Mouse (Mus musculus) intestine, postnatal 0 days (tissue): Measurements from ENCODE around the gene A830005F24Rik. TPM values are rescaled to one million over a fixed set of nuclear protein-coding genes. Genes with fewer than 3 reads are reported as not detected.

ENCODE experiments used
- ATAC-seq: fragments of 200-750 bp; cut with Nextera tagmentation; 2 replicates; pipeline ENCODE4 v1.8.0; 2017; ENCODE audit warnings: mild to moderate bottlenecking, moderate TSS enrichment, moderate library complexity
- H3K27ac ChIP-seq: fragments of 300-500 bp; sonication (generic); 2 replicates; pipeline ENCODE4 v1.5.1; 2014; ENCODE audit warnings: mild to moderate bottlenecking, low read depth, low read length, moderate library complexity
- H3K27me3 ChIP-seq: fragments of 300-500 bp; sonication (generic); replicated peaks from 2 replicates; pipeline ENCODE4 v1.6.1; 2014; ENCODE audit warnings: low read length, mixed read lengths; ENCODE audit not compliant: control insufficient read depth, insufficient read depth
- H3K36me3 ChIP-seq: fragments of 300-500 bp; sonication (generic); 2 replicates; pipeline ENCODE4 v1.6.1; 2014; ENCODE audit warnings: mild to moderate bottlenecking, moderate library complexity; ENCODE audit not compliant: control insufficient read depth, insufficient read depth
- H3K4me1 ChIP-seq: fragments of 300-500 bp; sonication (generic); replicated peaks from 2 replicates; pipeline ENCODE4 v1.6.1; 2014; ENCODE audit warnings: antibody characterized with exemption, low read length, mixed read lengths; ENCODE audit not compliant: control insufficient read depth, insufficient read depth
- H3K4me2 ChIP-seq: fragments of 300-500 bp; sonication (generic); replicated peaks from 2 replicates; pipeline ENCODE4 v1.6.1; 2014; ENCODE audit warnings: low read depth, mild to moderate bottlenecking, moderate library complexity
- H3K4me3 ChIP-seq: fragments of 300-500 bp; sonication (generic); 2 replicates; pipeline ENCODE4 v1.5.1; 2014; ENCODE audit warnings: low read depth, low read length
- H3K9ac ChIP-seq: fragments of 300-500 bp; sonication (generic); 2 replicates; pipeline ENCODE4 v1.6.1; 2014; ENCODE audit warnings: mild to moderate bottlenecking, low read depth, low read length
- H3K9me3 ChIP-seq: fragments of 300-500 bp; sonication (generic); 2 replicates; pipeline ENCODE4 v1.6.1; 2016; ENCODE audit warnings: mixed run types; ENCODE audit not compliant: control insufficient read depth
- CTCF ChIP-seq: sonication (generic); IDR thresholded peaks from 2 replicates; pipeline ENCODE4 v1.5.1; 2016; ENCODE audit warnings: low read depth, mild to moderate bottlenecking, control low read depth, antibody characterized with exemption, moderate library complexity
- WGBS: fragments of 180-500 bp; shearing (Covaris S2); extraction: QIAGEN DNeasy Blood & Tissue Kit; methylation state at CpG from one replicate; pipeline ENCODE4 v1.1.7; 2014; 5-methylcytosine and 5-hydroxymethylcytosine counted together
- polyA plus RNA-seq: library from polyadenylated mRNA; unstranded; fragments of >200 nt; fragmentation: Nextera tagmentation; extraction: Ambion mirVana; gene quantifications from 2 replicates; pipeline ENCODE4 v1.2.1, GENCODE M21; 2015

Gene A830005F24Rik
- polyA plus RNA-seq, 1 experiment from 2014 or later = not detected

GRCm38 (mm10) chr13:48533441-48533840 is 20.1 kb downstream of the A830005F24Rik start:
- no peak overlapping the region for H3K4me3 ChIP-seq
- no peak for TF ChIP-seq CTCF
- H3K9me3 ChIP-seq = no peaks in the 10 kb centered on the region
- H3K36me3 ChIP-seq = peaks cover 14% of the 10 kb centered on the region
- H3K27me3 ChIP-seq = no peaks in the 10 kb centered on the region
- ATAC-seq = no peak
- 88% methylated on average over 5 of the region's 5 CpGs for WGBS
- H3K4me2 ChIP-seq = no peak overlapping the region
- H3K9ac ChIP-seq = no peak overlapping the region
- H3K27ac ChIP-seq = no peak overlapping the region
- H3K4me1 ChIP-seq = no peaks in the 10 kb centered on the region

- Histone ChIP-seq H3K36me3 (peaks cover 14% of the 10 kb centered on the region), H3K4me2 (peak overlapping the region; percentile 21; the same call in 1 of the 2 replicates), H3K4me1 (peaks cover 11% of the 10 kb centered on the region; the same call in 1 of the 2 replicates), H3K9ac (no peak overlapping the region), H3K27me3 (no peaks in the 10 kb centered on the region), H3K9me3 (no peaks in the 10 kb centered on the region), H3K4me3 (no peak overlapping the region), H3K27ac (no peak overlapping the region)
- TF ChIP-seq CTCF = no peak
- ATAC-seq = no peak
- 23% methylated on average over 1 of the region's 1 CpGs for WGBS
Measured at GRCm38 (mm10) chr13:48540488-48540887, 27.1 kb downstream of the A830005F24Rik start.

- Histone ChIP-seq H3K9me3 (no peaks in the 10 kb centered on the region), H3K9ac (no peak overlapping the region), H3K4me1 (peaks cover 14% of the 10 kb centered on the region; the same call in 1 of the 2 replicates), H3K27ac (no peak overlapping the region), H3K36me3 (no peaks in the 10 kb centered on the region), H3K4me3 (peak overlapping the region; percentile 95), H3K27me3 (no peaks in the 10 kb centered on the region), H3K4me2 (peak overlapping the region; percentile 61)
- no peak for TF ChIP-seq CTCF
- no peak for ATAC-seq
Measured at GRCm38 (mm10) chr13:48544391-48544790, 31.0 kb downstream of the A830005F24Rik start.

GRCm38 (mm10) chr13:48544867-48545266 is 31.5 kb downstream of the A830005F24Rik start:
- Histone ChIP-seq H3K36me3 (no peaks in the 10 kb centered on the region), H3K9ac (peak overlapping the region; percentile 100), H3K4me2 (peak overlapping the region; percentile 61), H3K9me3 (no peaks in the 10 kb centered on the region), H3K4me1 (peaks cover 14% of the 10 kb centered on the region; the same call in 1 of the 2 replicates), H3K27ac (peak overlapping the region; percentile 100; the same call in 1 of the 2 replicates), H3K27me3 (no peaks in the 10 kb centered on the region), H3K4me3 (peak overlapping the region; percentile 95)
- 24% methylated on average over 4 of the region's 4 CpGs for WGBS
- no peak for TF ChIP-seq CTCF
- no peak for ATAC-seq

GRCm38 (mm10) chr13:48545476-48546281 is 32.3 kb downstream of the A830005F24Rik start:
- H3K9ac ChIP-seq = peak overlapping the region; percentile 100
- peak overlapping the region; percentile 66 for H3K4me2 ChIP-seq
- WGBS = 1% methylated on average over 63 of the region's 72 CpGs
- TF ChIP-seq CTCF = no peak; the same call in 1 of the 2 replicates
- no peaks in the 10 kb centered on the region for H3K36me3 ChIP-seq
- H3K9me3 ChIP-seq = no peaks in the 10 kb centered on the region
- ATAC-seq = peak; percentile 88
- H3K27me3 ChIP-seq = no peaks in the 10 kb centered on the region
- H3K27ac ChIP-seq = peak overlapping the region; percentile 100
- H3K4me3 ChIP-seq = peak overlapping the region; percentile 95
- H3K4me1 ChIP-seq = peaks cover 11% of the 10 kb centered on the region; the same call in 1 of the 2 replicates

- peak overlapping the region; percentile 95 for H3K4me3 ChIP-seq
- H3K4me2 ChIP-seq = peak overlapping the region; percentile 66
- peak; percentile 96 for ATAC-seq
- H3K4me1 ChIP-seq = peaks cover 11% of the 10 kb centered on the region; the same call in 1 of the 2 replicates
- peak overlapping the region; percentile 100 for H3K27ac ChIP-seq
- no peaks in the 10 kb centered on the region for H3K36me3 ChIP-seq
- WGBS = 1% methylated on average over 64 of the region's 72 CpGs
- H3K9ac ChIP-seq = peak overlapping the region; percentile 100
- no peaks in the 10 kb centered on the region for H3K9me3 ChIP-seq
- TF ChIP-seq CTCF = peak; percentile 36
- no peaks in the 10 kb centered on the region for H3K27me3 ChIP-seq
Measured at GRCm38 (mm10) chr13:48546330-48546917, 33.1 kb downstream of the A830005F24Rik start.
